Mouse (Mus musculus): ENCODE data around the gene Cemip.

The Cemip gene

GRCm38 (mm10) chr7:84026950-84027585 is 59.2 kb downstream of the Cemip start:
- no peak for DNase-seq

GRCm38 (mm10) chr7:84026090-84026489 is 60.2 kb downstream of the Cemip start:
- DNase-seq: peak; percentile 9 to 36

- DNase-seq: no peak
Observed at GRCm38 (mm10) chr7:84023466-84023865, 62.8 kb downstream of the Cemip start.

- DNase-seq: no peak
Observed at GRCm38 (mm10) chr7:84022462-84022861, 63.8 kb downstream of the Cemip start.

- DNase-seq: no peak
Observed at GRCm38 (mm10) chr7:84019381-84019780, 66.9 kb downstream of the Cemip start.

GRCm38 (mm10) chr7:84018291-84019266 is 67.7 kb downstream of the Cemip start:
- DNase-seq: peak; percentile 38 to 61

GRCm38 (mm10) chr7:84015050-84015449 is 71.3 kb downstream of the Cemip start:
- DNase-seq: no peak

- no peak for DNase-seq
Observed at GRCm38 (mm10) chr7:84013656-84014055, 72.6 kb downstream of the Cemip start.

GRCm38 (mm10) chr7:84004357-84004756 is 81.9 kb downstream of the Cemip start:
- no peak for DNase-seq

- no peak for DNase-seq
Observed at GRCm38 (mm10) chr7:84001516-84001915, 84.8 kb downstream of the Cemip start.

- DNase-seq: no peak
Observed at GRCm38 (mm10) chr7:84000671-84001070, 85.6 kb downstream of the Cemip start.

- DNase-seq: no peak
Observed at GRCm38 (mm10) chr7:83999647-84000046, 86.7 kb downstream of the Cemip start.

GRCm38 (mm10) chr7:83994348-83994747 is 92.0 kb downstream of the Cemip start:
- no peak for DNase-seq

GRCm38 (mm10) chr7:83989294-83989693 is 97.0 kb downstream of the Cemip start:
- no peak for DNase-seq

GRCm38 (mm10) chr7:83985751-83986150 is 100.6 kb downstream of the Cemip start:
- no peak for DNase-seq

GRCm38 (mm10) chr7:83982566-83982965 is 103.7 kb downstream of the Cemip start:
- no peak for DNase-seq

GRCm38 (mm10) chr7:83978945-83979536 is 107.3 kb downstream of the Cemip start:
- no peak for DNase-seq

GRCm38 (mm10) chr7:83978410-83978809 is 107.9 kb downstream of the Cemip start:
- DNase-seq: no peak

GRCm38 (mm10) chr7:83976413-83976958 is 109.8 kb downstream of the Cemip start:
- no peak for DNase-seq

GRCm38 (mm10) chr7:83975283-83975682 is 111.0 kb downstream of the Cemip start:
- no peak for DNase-seq

- no peak for DNase-seq
Observed at GRCm38 (mm10) chr7:83972485-83972884, 113.8 kb downstream of the Cemip start.

- DNase-seq: no peak
Observed at GRCm38 (mm10) chr7:83966047-83966818, 120.1 kb downstream of the Cemip start.

All from kidney, postnatal 36 days (tissue).